Mouse (Mus musculus) bone marrow, adult 2 months (tissue): ENCODE results near the gene Hist1h2ac.

Source experiments
- CTCF ChIP-seq: fragments of 200-500 bp; IDR thresholded peaks from 2 replicates; pipeline ENCODE4 v1.5.1; 2011; ENCODE audit warnings: low read length, control low read depth; ENCODE audit not compliant: control insufficient read depth, insufficient read depth
- POLR2A ChIP-seq: fragments of 200-500 bp; IDR thresholded peaks from 2 replicates; pipeline ENCODE4 v1.6.1; 2011; ENCODE audit warnings: low read depth, mild to moderate bottlenecking, control low read depth, low read length, borderline replicate concordance; ENCODE audit not compliant: control insufficient read depth

GRCm38 (mm10) chr13:23694956-23695355 is 11.2 kb upstream of the Hist1h2ac start:
- TF ChIP-seq CTCF (no peak), POLR2A (no peak)
